Mouse (Mus musculus) liver, embryonic 12.5 days (tissue): ENCODE measurements around the gene Slc2a9. TPM values are rescaled to one million over a fixed set of nuclear protein-coding genes. Genes with fewer than 3 reads are reported as not detected.

Source experiments
- ATAC-seq: fragments of 200-750 bp; cut with Nextera tagmentation; 2 replicates; pipeline ENCODE4 v1.8.0; 2017; ENCODE audit warnings: moderate number of reproducible peaks, mild to moderate bottlenecking, moderate library complexity
- H3K27ac ChIP-seq: fragments of 300-500 bp; sonication (generic); 2 replicates; pipeline ENCODE4 v1.5.1; 2016; ENCODE audit warnings: mild to moderate bottlenecking
- H3K27me3 ChIP-seq: fragments of 300-500 bp; sonication (generic); replicated peaks from 2 replicates; pipeline ENCODE4 v1.6.1; 2016; ENCODE audit warnings: mild to moderate bottlenecking, moderate library complexity
- H3K36me3 ChIP-seq: fragments of 300-500 bp; sonication (generic); 2 replicates; pipeline ENCODE4 v1.6.1; 2016; ENCODE audit warnings: mild to moderate bottlenecking, moderate library complexity
- H3K4me1 ChIP-seq: fragments of 300-500 bp; sonication (generic); 2 replicates; pipeline ENCODE4 v1.6.1; 2016
- H3K4me2 ChIP-seq: fragments of 300-500 bp; sonication (generic); 2 replicates; pipeline ENCODE4 v1.6.1; 2016; ENCODE audit warnings: mild to moderate bottlenecking, moderate library complexity
- H3K4me3 ChIP-seq: fragments of 300-500 bp; sonication (generic); 2 replicates; pipeline ENCODE4 v1.5.1; 2016; ENCODE audit warnings: mild to moderate bottlenecking, moderate library complexity
- H3K9ac ChIP-seq: fragments of 300-500 bp; sonication (generic); 2 replicates; pipeline ENCODE4 v1.6.1; 2016; ENCODE audit warnings: mild to moderate bottlenecking, moderate library complexity
- H3K9me3 ChIP-seq: fragments of 300-500 bp; sonication (generic); replicated peaks from 2 replicates; pipeline ENCODE4 v1.6.1; 2016; ENCODE audit warnings: mild to moderate bottlenecking, moderate library complexity
- WGBS: fragments of 180-500 bp; shearing (Covaris S2); methylation state at CpG from one replicate; pipeline ENCODE4 v1.1.7; 2016; ENCODE audit not compliant: insufficient replicate concordance; 5-methylcytosine and 5-hydroxymethylcytosine counted together
- polyA plus RNA-seq: library from polyadenylated mRNA; unstranded; fragments of >200 nt; fragmentation: Nextera tagmentation; extraction: Ambion mirVana; gene quantifications from 2 replicates; pipeline ENCODE4 v1.2.1, GENCODE M21; 2016

Slc2a9 gene
- polyA plus RNA-seq, 1 experiment from 2014 or later = 0.60 TPM

DNA sequence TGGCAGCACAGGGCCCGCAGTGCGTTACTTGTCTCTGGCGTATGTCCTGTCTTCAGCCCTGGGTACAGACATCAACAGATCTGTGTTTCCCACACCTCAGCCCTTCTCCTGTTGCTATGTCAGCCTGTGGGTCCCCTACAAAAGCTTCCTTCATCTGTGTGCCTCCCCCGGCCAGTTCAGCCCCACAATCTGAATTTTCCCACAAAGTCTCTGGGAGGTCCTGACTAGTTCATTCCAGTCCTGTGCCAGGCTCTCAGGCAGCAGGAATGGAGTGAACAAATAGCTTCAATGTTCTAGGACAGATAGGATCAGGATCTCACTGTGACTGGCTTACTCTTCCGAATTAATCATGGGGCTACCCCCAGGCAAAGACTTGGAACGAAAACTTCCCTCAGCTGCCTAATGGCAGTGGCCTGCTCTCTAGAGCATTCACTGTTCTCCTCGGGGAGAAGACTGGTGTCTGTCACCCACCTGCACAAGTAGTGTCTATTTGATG is 3.6 kb downstream of the Slc2a9 start:
- no peak for ATAC-seq
- no peak overlapping the region for H3K4me2 ChIP-seq
- peak overlapping the region; percentile 84 for H3K27ac ChIP-seq
- no peaks in the 10 kb centered on the region for H3K36me3 ChIP-seq
- H3K4me1 ChIP-seq = peaks cover 65% of the 10 kb centered on the region
- no peaks in the 10 kb centered on the region for H3K27me3 ChIP-seq
- no peak overlapping the region for H3K9ac ChIP-seq
- no peak overlapping the region for H3K4me3 ChIP-seq
- H3K9me3 ChIP-seq = no peaks in the 10 kb centered on the region
- WGBS = 70% methylated on average over 7 of the region's 7 CpGs

GRCm38 (mm10) chr5:38498479-38498878 is 4.5 kb downstream of the Slc2a9 start:
- H3K4me2 ChIP-seq = no peak overlapping the region
- H3K27ac ChIP-seq = peak overlapping the region; percentile 84
- H3K9ac ChIP-seq = no peak overlapping the region
- no peak for ATAC-seq
- no peaks in the 10 kb centered on the region for H3K27me3 ChIP-seq
- 64% methylated on average over 5 of the region's 5 CpGs for WGBS
- no peak overlapping the region for H3K4me3 ChIP-seq
- H3K36me3 ChIP-seq = no peaks in the 10 kb centered on the region
- peaks cover 63% of the 10 kb centered on the region for H3K4me1 ChIP-seq
- no peaks in the 10 kb centered on the region for H3K9me3 ChIP-seq

DNA sequence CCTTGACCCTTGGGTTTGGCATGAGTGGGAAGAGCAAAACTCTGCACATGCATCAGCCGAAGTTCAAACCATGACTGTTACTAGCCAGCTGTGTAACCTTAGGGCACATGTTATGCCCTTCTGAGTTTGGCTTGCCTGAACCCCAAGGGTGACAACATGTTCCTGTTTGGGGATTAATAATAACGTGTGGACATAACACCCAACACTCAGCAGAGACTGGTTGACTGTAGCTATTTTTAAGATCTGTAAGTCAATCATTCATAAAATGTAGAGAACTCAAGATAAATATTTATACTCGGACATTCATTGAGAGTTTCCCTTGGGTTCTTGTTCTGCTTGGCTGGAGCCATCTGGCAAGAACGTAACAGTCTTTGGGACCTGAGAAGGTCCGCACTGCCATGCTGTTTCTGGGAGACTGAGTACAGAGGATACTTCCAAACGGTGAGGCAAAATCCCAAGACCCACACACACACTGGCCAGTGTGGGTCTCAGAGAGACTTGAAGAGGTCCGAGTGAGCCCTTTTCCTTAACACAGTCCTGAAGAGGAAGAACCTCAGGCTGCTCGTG is 6.4 kb downstream of the Slc2a9 start:
- Histone ChIP-seq H3K36me3 (no peaks in the 10 kb centered on the region), H3K27me3 (no peaks in the 10 kb centered on the region), H3K9ac (no peak overlapping the region), H3K4me2 (no peak overlapping the region), H3K9me3 (no peaks in the 10 kb centered on the region), H3K27ac (no peak overlapping the region), H3K4me1 (peaks cover 50% of the 10 kb centered on the region), H3K4me3 (no peak overlapping the region)
- 66% methylated on average over 8 of the region's 8 CpGs for WGBS
- no peak for ATAC-seq

DNA sequence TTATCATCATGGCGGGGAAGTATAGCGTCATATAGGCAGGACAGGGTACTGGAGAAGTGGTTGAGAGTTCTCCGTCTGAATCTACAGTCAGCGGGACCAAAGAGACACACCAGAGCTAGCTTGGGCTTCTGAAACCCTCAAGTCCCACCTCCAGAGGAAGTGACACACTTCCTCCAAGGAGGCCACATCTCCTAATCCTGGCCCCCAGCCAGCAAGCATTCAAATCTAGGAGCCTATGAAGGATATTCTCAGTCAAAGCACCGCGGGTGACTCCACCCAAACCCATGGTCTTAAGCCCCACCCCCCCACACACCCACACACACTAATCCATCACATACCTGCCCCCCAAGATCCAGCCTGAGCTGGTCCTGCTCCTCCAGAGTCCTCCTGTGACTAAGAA is 9.1 kb downstream of the Slc2a9 start:
- Histone ChIP-seq H3K27ac (no peak overlapping the region), H3K4me2 (no peak overlapping the region), H3K27me3 (peaks cover 3% of the 10 kb centered on the region; the same call in 1 of the 2 replicates), H3K36me3 (no peaks in the 10 kb centered on the region), H3K9me3 (no peaks in the 10 kb centered on the region), H3K4me1 (peaks cover 50% of the 10 kb centered on the region), H3K4me3 (no peak overlapping the region), H3K9ac (no peak overlapping the region)
- WGBS = 67% methylated on average over 6 of the region's 6 CpGs
- no peak for ATAC-seq

DNA sequence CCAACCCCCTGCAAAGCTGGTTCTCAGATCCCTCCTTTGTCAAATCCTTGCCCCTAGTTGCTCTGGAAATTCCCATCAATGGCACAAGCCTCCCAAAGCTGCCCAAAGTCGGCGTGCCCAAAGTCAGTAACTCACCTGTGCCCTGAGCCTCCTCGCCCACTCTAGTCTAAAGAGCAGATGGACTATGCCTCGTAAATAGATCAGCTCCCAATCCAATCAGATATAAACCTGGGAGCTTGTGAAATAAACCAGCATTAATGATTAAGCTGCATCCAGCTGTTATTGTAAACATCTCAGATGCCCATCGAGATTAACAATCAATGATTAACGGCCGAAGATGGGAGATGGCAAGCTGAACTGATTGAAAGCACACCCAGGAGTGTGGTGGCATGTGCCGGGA is 11.2 kb downstream of the Slc2a9 start:
- H3K9me3 ChIP-seq = no peaks in the 10 kb centered on the region
- no peak overlapping the region for H3K9ac ChIP-seq
- H3K27me3 ChIP-seq = peaks cover 3% of the 10 kb centered on the region; the same call in 1 of the 2 replicates
- peaks cover 53% of the 10 kb centered on the region for H3K4me1 ChIP-seq
- WGBS = 67% methylated on average over 8 of the region's 8 CpGs
- H3K4me2 ChIP-seq = no peak overlapping the region
- no peak overlapping the region for H3K27ac ChIP-seq
- H3K36me3 ChIP-seq = no peaks in the 10 kb centered on the region
- H3K4me3 ChIP-seq = no peak overlapping the region
- ATAC-seq = no peak

DNA sequence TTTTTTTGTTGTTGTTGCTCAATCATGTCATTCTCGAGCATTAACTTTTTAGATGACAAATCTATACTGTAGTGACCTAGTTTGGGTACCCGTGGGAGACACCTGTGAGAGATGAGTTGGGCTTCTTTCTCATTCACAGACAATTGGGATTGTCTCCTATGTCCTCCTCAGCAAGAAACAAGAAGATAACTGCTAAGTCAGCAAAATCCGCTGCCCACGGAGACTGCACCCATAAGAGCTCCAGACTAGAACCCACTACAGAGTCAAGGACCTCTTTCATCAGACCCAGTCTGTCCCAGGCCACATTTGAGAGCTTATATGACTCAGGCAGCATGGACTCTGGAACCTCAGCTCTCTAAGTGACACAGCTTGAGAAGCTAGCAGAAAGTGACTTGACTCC is 13.2 kb downstream of the Slc2a9 start:
- Histone ChIP-seq H3K9ac (no peak overlapping the region), H3K27me3 (peaks cover 3% of the 10 kb centered on the region; the same call in 1 of the 2 replicates), H3K36me3 (no peaks in the 10 kb centered on the region), H3K27ac (no peak overlapping the region), H3K4me1 (peaks cover 55% of the 10 kb centered on the region), H3K4me2 (no peak overlapping the region), H3K4me3 (no peak overlapping the region), H3K9me3 (no peaks in the 10 kb centered on the region)
- 70% methylated on average over 4 of the region's 4 CpGs for WGBS
- no peak for ATAC-seq

GRCm38 (mm10) chr5:38488673-38489615 is 14.0 kb downstream of the Slc2a9 start:
- Histone ChIP-seq H3K27me3 (peaks cover 3% of the 10 kb centered on the region; the same call in 1 of the 2 replicates), H3K9me3 (no peaks in the 10 kb centered on the region), H3K27ac (no peak overlapping the region), H3K4me3 (0 out of 2 replicates have a peak overlapping the region, but pooled peaks have one; percentile 10), H3K4me2 (peak overlapping the region; percentile 32), H3K4me1 (peaks cover 54% of the 10 kb centered on the region), H3K9ac (0 out of 2 replicates have a peak overlapping the region, but pooled peaks have one; percentile 5), H3K36me3 (no peaks in the 10 kb centered on the region)
- ATAC-seq = no peak
- WGBS = 72% methylated on average over 20 of the region's 20 CpGs

DNA sequence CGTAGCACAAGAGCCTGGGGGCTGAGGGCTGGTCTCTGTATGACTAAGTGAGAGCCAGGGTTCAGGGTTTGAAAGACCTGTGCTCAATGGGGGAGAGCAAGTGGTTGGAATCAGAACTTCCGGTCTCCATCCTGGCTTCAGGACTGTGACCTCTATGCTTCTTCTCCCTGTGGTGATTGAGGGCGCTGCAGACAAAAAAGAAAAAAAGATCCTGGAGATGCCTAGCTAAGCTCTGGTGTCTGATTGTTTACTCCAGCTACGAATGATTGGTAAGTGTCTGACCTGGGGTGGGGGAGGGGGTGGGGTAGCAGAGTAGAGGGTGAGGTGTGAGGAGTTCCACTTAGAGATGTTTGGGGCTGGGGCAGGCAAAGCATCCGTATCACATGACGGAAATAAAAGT is 14.9 kb downstream of the Slc2a9 start:
- 0 out of 2 replicates have a peak overlapping the region, but pooled peaks have one; percentile 10 for H3K4me3 ChIP-seq
- peaks cover 53% of the 10 kb centered on the region for H3K4me1 ChIP-seq
- H3K9me3 ChIP-seq = no peaks in the 10 kb centered on the region
- no peaks in the 10 kb centered on the region for H3K36me3 ChIP-seq
- H3K9ac ChIP-seq = peak overlapping the region; percentile 30; the same call in 1 of the 2 replicates
- peak overlapping the region; percentile 32 for H3K4me2 ChIP-seq
- peak overlapping the region; percentile 61; the same call in 1 of the 2 replicates for H3K27ac ChIP-seq
- H3K27me3 ChIP-seq = peaks cover 3% of the 10 kb centered on the region; the same call in 1 of the 2 replicates
- ATAC-seq = no peak
- WGBS = 64% methylated on average over 6 of the region's 6 CpGs

DNA sequence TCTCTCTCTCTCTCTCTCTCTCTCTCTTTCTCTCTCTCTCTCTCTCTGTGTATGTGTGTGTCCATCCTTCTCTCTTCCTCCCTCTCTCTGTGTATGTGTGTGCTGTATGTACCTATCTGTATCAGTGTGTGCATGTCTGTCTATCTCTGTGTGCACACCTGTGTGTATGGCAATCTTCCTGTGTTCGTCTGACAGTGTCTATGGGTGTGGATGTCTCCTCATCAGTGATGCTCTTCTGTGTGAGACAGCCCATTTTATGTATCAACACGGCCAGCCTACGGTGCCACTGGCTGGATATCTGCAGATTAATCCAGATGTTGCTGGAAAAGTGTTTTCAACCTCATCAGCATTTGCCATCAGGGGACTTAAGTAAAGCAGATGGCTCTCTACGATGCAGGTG is 15.7 kb downstream of the Slc2a9 start:
- no peak overlapping the region for H3K4me3 ChIP-seq
- H3K27me3 ChIP-seq = peaks cover 3% of the 10 kb centered on the region; the same call in 1 of the 2 replicates
- peak overlapping the region; percentile 32 for H3K4me2 ChIP-seq
- H3K4me1 ChIP-seq = peaks cover 60% of the 10 kb centered on the region
- no peaks in the 10 kb centered on the region for H3K36me3 ChIP-seq
- ATAC-seq = peak; percentile 90
- H3K9me3 ChIP-seq = no peaks in the 10 kb centered on the region
- WGBS = 48% methylated on average over 4 of the region's 4 CpGs
- H3K27ac ChIP-seq = peak overlapping the region; percentile 61
- peak overlapping the region; percentile 30 for H3K9ac ChIP-seq

DNA sequence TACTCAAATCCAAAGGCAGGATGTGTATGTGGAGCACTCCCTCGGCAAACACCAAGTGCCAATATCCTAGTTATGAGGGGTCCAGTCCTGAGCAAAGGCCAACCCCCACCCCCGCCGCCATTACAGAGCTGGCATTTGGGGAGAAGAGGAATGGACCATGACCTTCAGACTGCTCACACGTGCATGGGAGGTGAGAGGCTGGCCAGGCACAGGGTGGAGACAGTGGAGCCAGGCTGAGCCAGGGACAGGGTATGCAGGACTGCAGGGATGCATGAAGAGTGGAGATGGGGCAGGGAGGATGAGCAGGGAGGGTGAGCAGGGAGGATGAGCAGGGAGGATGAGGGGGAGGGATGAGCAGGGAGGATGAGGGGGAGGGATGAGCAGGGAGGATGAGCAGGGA is 17.0 kb downstream of the Slc2a9 start:
- Histone ChIP-seq H3K27ac (no peak overlapping the region), H3K27me3 (peaks cover 3% of the 10 kb centered on the region; the same call in 1 of the 2 replicates), H3K4me2 (no peak overlapping the region), H3K36me3 (no peaks in the 10 kb centered on the region), H3K9me3 (no peaks in the 10 kb centered on the region), H3K9ac (no peak overlapping the region), H3K4me1 (peaks cover 63% of the 10 kb centered on the region), H3K4me3 (no peak overlapping the region)
- WGBS = 58% methylated on average over 4 of the region's 4 CpGs
- no peak for ATAC-seq

DNA sequence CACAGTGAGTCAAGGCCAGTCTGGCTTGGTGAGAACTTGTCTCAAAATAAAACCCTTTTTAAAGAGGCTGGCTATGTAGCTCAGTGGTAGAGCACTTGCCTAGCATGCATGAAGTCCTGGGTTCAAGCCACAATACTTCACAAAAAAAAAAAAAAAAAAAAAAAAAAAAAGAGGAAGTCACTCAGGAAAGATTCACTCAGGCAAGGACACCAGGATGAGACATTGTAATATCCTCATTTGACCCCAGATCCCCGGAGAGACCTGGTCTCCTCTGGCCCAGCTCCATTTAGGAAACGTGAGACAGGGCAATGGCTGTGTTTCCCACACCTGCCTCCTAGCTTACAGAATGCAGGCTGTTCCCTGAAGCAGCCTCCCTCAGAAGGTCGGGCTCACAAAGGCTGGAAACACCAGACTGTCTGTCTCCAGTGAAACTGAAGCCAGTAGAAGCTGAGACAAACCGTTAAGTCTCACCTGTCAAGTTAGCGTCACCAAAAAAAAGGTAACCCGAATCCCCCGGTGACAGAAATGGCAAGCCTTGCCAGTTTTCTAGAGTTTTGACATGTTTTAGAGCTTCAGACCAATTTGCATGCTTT is 19.3 kb downstream of the Slc2a9 start:
- no peak overlapping the region for H3K4me2 ChIP-seq
- H3K27ac ChIP-seq = no peak overlapping the region
- H3K9me3 ChIP-seq = no peaks in the 10 kb centered on the region
- peaks cover 65% of the 10 kb centered on the region for H3K4me1 ChIP-seq
- ATAC-seq = no peak
- no peak overlapping the region for H3K4me3 ChIP-seq
- H3K27me3 ChIP-seq = no peaks in the 10 kb centered on the region
- H3K36me3 ChIP-seq = no peaks in the 10 kb centered on the region
- no peak overlapping the region for H3K9ac ChIP-seq
- 52% methylated on average over 7 of the region's 7 CpGs for WGBS
